Mouse (Mus musculus) stomach, embryonic 15.5 days (tissue): Measurements from ENCODE around the gene Cxcl17. TPM values are rescaled to one million over a fixed set of nuclear protein-coding genes. Genes with fewer than 3 reads are reported as not detected.
A peak's percentile ranks its signal among the peaks of the same experiment; 100 is the strongest.

ENCODE experiments used
- ATAC-seq: fragments of 200-750 bp; cut with Nextera tagmentation; 2 replicates; pipeline ENCODE4 v1.8.0; 2017; ENCODE audit warnings: low read depth, moderate number of reproducible peaks, moderate TSS enrichment; ENCODE audit not compliant: insufficient read depth, low FRiP score
- H3K27ac ChIP-seq: fragments of 300-500 bp; sonication (generic); 2 replicates; pipeline ENCODE4 v1.5.1; 2015; ENCODE audit warnings: mild to moderate bottlenecking, inconsistent platforms
- H3K27me3 ChIP-seq: fragments of 300-500 bp; sonication (generic); replicated peaks from 2 replicates; pipeline ENCODE4 v1.6.1; 2015; ENCODE audit warnings: inconsistent platforms
- H3K36me3 ChIP-seq: fragments of 300-500 bp; sonication (generic); 2 replicates; pipeline ENCODE4 v1.6.1; 2015; ENCODE audit warnings: inconsistent platforms
- H3K4me1 ChIP-seq: fragments of 300-500 bp; sonication (generic); 2 replicates; pipeline ENCODE4 v1.6.1; 2015; ENCODE audit warnings: inconsistent platforms
- H3K4me2 ChIP-seq: fragments of 300-500 bp; sonication (generic); 2 replicates; pipeline ENCODE4 v1.6.1; 2015; ENCODE audit warnings: mild to moderate bottlenecking, inconsistent platforms
- H3K4me3 ChIP-seq: fragments of 300-500 bp; sonication (generic); replicated peaks from 2 replicates; pipeline ENCODE4 v1.5.1; 2015; ENCODE audit warnings: inconsistent platforms
- H3K9ac ChIP-seq: fragments of 300-500 bp; sonication (generic); 2 replicates; pipeline ENCODE4 v1.6.1; 2015; ENCODE audit warnings: inconsistent platforms
- H3K9me3 ChIP-seq: fragments of 300-500 bp; sonication (generic); 2 replicates; pipeline ENCODE4 v1.6.1; 2016; ENCODE audit warnings: inconsistent platforms
- WGBS: fragments of 180-500 bp; shearing (Covaris S2); methylation state at CpG from one replicate; pipeline ENCODE4 v1.1.7; 2015; 5-methylcytosine and 5-hydroxymethylcytosine counted together
- polyA plus RNA-seq: library from polyadenylated mRNA; unstranded; fragments of >200 nt; fragmentation: Nextera tagmentation; extraction: Ambion mirVana; gene quantifications from 2 replicates; pipeline ENCODE4 v1.2.1, GENCODE M21; 2015

The Cxcl17 gene
- polyA plus RNA-seq, 1 experiment from 2014 or later = 0.42 TPM

- 87% methylated on average over 14 of the region's 14 CpGs for WGBS
- Histone ChIP-seq H3K4me1 (peaks cover 19% of the 10 kb centered on the region), H3K4me3 (peak overlapping the region; percentile 79; the same call in 1 of the 2 replicates), H3K4me2 (peak overlapping the region; percentile 80; the same call in 1 of the 2 replicates), H3K36me3 (no peaks in the 10 kb centered on the region), H3K27ac (peak overlapping the region; percentile 37; the same call in 1 of the 2 replicates), H3K9me3 (no peaks in the 10 kb centered on the region), H3K9ac (no peak overlapping the region), H3K27me3 (no peaks in the 10 kb centered on the region)
- ATAC-seq = no peak
These were observed 16.1 kb downstream of the Cxcl17 start for GRCm38 (mm10) chr7:25396621-25397020.

GRCm38 (mm10) chr7:25395558-25396521 lies 16.8 kb downstream of the Cxcl17 start:
- no peaks in the 10 kb centered on the region for H3K27me3 ChIP-seq
- no peaks in the 10 kb centered on the region for H3K36me3 ChIP-seq
- no peaks in the 10 kb centered on the region for H3K9me3 ChIP-seq
- peak overlapping the region; percentile 47 for H3K9ac ChIP-seq
- H3K4me1 ChIP-seq = peaks cover 24% of the 10 kb centered on the region
- peak overlapping the region; percentile 37 for H3K27ac ChIP-seq
- H3K4me3 ChIP-seq = peak overlapping the region; percentile 79
- WGBS = 5% methylated on average over 52 of the region's 52 CpGs
- peak; percentile 96 for ATAC-seq
- H3K4me2 ChIP-seq = peak overlapping the region; percentile 80

DNA sequence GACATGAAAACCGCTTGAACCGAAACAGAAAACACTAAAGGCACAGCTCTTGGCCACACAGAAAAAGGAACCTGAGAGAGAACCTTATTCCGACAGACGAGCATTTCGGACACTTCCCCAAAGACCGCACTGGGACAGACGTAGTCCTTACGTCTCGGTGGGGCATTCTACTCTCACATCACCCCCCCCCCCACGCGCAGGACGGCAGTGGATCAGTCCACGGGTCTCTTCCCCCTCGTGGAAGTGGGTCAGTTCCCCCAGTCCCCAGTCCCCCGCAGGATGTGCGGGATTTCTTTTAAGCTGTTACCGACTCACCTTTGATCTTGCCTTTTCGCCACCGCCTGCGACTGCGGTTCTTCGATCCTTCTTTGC lies 17.5 kb downstream of the Cxcl17 start:
- Histone ChIP-seq H3K27me3 (no peaks in the 10 kb centered on the region), H3K36me3 (no peaks in the 10 kb centered on the region), H3K4me3 (peak overlapping the region; percentile 79), H3K4me1 (peaks cover 30% of the 10 kb centered on the region), H3K27ac (peak overlapping the region; percentile 37), H3K4me2 (peak overlapping the region; percentile 80), H3K9me3 (no peaks in the 10 kb centered on the region), H3K9ac (peak overlapping the region; percentile 47)
- ATAC-seq = peak; percentile 13; the same call in 1 of the 2 replicates
- 0% methylated on average over 22 of the region's 22 CpGs for WGBS

DNA sequence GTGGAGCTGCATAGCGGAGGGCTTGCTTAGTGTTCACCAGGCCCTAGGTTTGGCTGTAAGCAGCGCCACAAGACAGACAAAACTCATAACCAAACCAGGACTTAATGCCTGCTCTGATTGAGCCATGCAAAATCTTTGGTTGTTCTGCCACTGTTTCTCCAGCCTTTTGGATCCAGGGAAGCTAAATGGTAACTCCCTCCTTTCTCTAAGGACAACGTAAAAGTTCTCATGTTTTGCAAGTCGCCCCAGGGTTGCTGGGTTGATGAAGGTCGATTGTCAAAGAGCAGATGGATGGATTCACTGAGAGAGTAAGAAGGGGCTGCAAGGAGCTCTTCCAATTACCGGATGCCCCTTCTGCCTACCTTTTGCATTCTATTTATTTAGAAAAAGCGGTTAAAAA lies 17.9 kb downstream of the Cxcl17 start:
- H3K4me1 ChIP-seq = peaks cover 35% of the 10 kb centered on the region
- peak overlapping the region; percentile 79 for H3K4me3 ChIP-seq
- H3K9me3 ChIP-seq = no peaks in the 10 kb centered on the region
- peak overlapping the region; percentile 47 for H3K9ac ChIP-seq
- no peak for ATAC-seq
- WGBS = 14% methylated on average over 7 of the region's 7 CpGs
- H3K4me2 ChIP-seq = peak overlapping the region; percentile 80
- H3K27ac ChIP-seq = no peak overlapping the region
- H3K27me3 ChIP-seq = no peaks in the 10 kb centered on the region
- H3K36me3 ChIP-seq = no peaks in the 10 kb centered on the region

DNA sequence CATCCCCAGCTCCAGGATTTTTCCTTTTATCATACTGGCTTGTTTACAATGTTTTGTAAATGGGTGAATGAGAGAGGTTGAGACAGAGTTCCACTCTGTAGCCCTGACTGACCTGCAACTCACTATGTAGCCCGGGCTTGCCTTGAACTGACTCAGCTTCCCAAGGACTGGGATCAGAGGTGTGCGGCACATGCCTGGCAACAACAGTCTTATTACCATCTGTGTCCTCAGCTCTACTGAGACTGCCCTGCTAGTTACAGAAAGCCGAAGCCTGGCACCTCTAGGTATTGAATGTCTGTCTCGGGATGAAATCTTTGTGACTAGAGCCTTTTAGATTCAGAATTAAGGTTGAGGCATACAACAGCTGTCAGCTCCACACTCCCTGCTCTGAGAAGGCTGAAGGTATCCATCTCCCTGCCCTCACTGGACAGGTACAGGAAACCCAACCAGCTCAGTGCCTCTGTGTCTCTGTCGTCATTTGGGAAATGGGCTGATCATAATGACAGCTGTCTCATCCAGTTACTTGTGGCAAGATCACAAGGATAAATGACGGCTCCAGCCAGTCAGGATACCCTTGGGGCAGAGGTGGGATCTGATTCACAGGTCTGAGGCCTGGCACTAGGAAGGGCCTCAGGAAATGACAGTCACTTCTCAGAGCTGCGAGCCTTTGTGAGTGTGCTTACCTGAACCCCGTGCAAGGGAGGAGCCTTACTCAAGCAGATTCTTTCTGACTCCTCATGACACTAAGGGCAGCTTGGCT lies 19.1 kb downstream of the Cxcl17 start:
- no peaks in the 10 kb centered on the region for H3K36me3 ChIP-seq
- H3K4me3 ChIP-seq = 0 out of 2 replicates have a peak overlapping the region, but pooled peaks have one; percentile 6
- no peak overlapping the region for H3K9ac ChIP-seq
- peaks cover 41% of the 10 kb centered on the region for H3K4me1 ChIP-seq
- no peak overlapping the region for H3K27ac ChIP-seq
- no peak for ATAC-seq
- no peaks in the 10 kb centered on the region for H3K9me3 ChIP-seq
- WGBS = 73% methylated on average over 8 of the region's 8 CpGs
- peak overlapping the region; percentile 80; the same call in 1 of the 2 replicates for H3K4me2 ChIP-seq
- no peaks in the 10 kb centered on the region for H3K27me3 ChIP-seq

- peaks cover 41% of the 10 kb centered on the region for H3K4me1 ChIP-seq
- no peaks in the 10 kb centered on the region for H3K9me3 ChIP-seq
- no peak overlapping the region for H3K4me3 ChIP-seq
- ATAC-seq = no peak
- no peak overlapping the region for H3K4me2 ChIP-seq
- WGBS = 64% methylated on average over 7 of the region's 7 CpGs
- H3K36me3 ChIP-seq = 0 out of 2 replicates have a peak, but pooled peaks cover 4% of the 10 kb centered on the region
- no peaks in the 10 kb centered on the region for H3K27me3 ChIP-seq
- no peak overlapping the region for H3K9ac ChIP-seq
- no peak overlapping the region for H3K27ac ChIP-seq
These were observed 19.8 kb downstream of the Cxcl17 start for GRCm38 (mm10) chr7:25392851-25393250.

GRCm38 (mm10) chr7:25391856-25392453 lies 20.7 kb downstream of the Cxcl17 start:
- H3K9me3 ChIP-seq = no peaks in the 10 kb centered on the region
- H3K27ac ChIP-seq = no peak overlapping the region
- 86% methylated on average over 2 of the region's 2 CpGs for WGBS
- 0 out of 2 replicates have a peak, but pooled peaks cover 7% of the 10 kb centered on the region for H3K36me3 ChIP-seq
- no peak overlapping the region for H3K4me2 ChIP-seq
- no peak overlapping the region for H3K9ac ChIP-seq
- no peak overlapping the region for H3K4me3 ChIP-seq
- no peaks in the 10 kb centered on the region for H3K27me3 ChIP-seq
- peaks cover 41% of the 10 kb centered on the region for H3K4me1 ChIP-seq
- no peak for ATAC-seq

- no peak for ATAC-seq
- WGBS = 33% methylated on average over 2 of the region's 2 CpGs
- H3K4me3 ChIP-seq = no peak overlapping the region
- H3K4me2 ChIP-seq = no peak overlapping the region
- H3K9me3 ChIP-seq = no peaks in the 10 kb centered on the region
- H3K36me3 ChIP-seq = 0 out of 2 replicates have a peak, but pooled peaks cover 8% of the 10 kb centered on the region
- no peaks in the 10 kb centered on the region for H3K27me3 ChIP-seq
- peaks cover 42% of the 10 kb centered on the region for H3K4me1 ChIP-seq
- no peak overlapping the region for H3K9ac ChIP-seq
- H3K27ac ChIP-seq = peak overlapping the region; percentile 27
These were observed 21.7 kb downstream of the Cxcl17 start for GRCm38 (mm10) chr7:25390986-25391385.

DNA sequence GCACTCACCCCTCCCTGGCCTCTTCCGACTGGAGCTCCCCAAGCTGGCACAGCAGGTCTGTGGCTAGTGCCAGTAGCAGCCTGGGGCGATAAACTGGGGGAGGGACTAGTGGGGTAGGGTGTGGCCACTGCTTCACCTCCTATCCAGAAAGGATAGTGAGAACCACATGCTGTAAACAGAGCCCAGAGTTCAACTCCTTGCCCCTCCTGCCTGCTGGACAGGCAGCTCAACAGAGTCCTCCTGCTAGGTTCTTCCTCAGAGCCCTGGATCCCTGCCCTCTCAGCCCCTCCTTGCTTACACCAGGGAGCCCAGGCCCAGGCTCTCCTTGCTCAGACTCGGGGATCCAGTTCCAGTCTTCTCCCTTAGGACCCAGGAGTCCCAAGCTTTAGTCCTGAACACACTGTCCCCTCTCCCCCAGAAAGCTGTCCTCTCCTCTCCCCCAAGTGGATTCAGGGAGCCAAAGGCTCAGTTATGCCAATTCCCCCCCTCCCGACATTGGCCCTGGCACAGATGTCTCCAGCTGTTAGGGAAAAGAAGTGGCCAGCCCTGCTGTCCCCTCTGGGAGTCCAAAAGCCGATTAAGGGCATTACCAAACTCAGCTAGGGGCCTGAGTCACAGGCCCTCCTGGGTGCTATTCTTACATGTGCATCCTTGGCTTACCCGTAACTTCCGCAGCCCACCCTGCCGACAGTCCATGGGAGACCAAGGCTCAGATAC lies 22.5 kb downstream of the Cxcl17 start:
- Histone ChIP-seq H3K36me3 (0 out of 2 replicates have a peak, but pooled peaks cover 10% of the 10 kb centered on the region), H3K4me2 (peak overlapping the region; percentile 6; the same call in 1 of the 2 replicates), H3K9ac (no peak overlapping the region), H3K4me3 (no peak overlapping the region), H3K4me1 (peaks cover 50% of the 10 kb centered on the region), H3K27me3 (no peaks in the 10 kb centered on the region), H3K9me3 (no peaks in the 10 kb centered on the region), H3K27ac (peak overlapping the region; percentile 46)
- 44% methylated on average over 8 of the region's 8 CpGs for WGBS
- ATAC-seq = peak; percentile 47; the same call in 1 of the 2 replicates

- no peak for ATAC-seq
- no peak overlapping the region for H3K27ac ChIP-seq
- no peaks in the 10 kb centered on the region for H3K9me3 ChIP-seq
- WGBS = 82% methylated on average over 7 of the region's 7 CpGs
- H3K4me2 ChIP-seq = no peak overlapping the region
- H3K36me3 ChIP-seq = peaks cover 20% of the 10 kb centered on the region
- H3K27me3 ChIP-seq = no peaks in the 10 kb centered on the region
- H3K4me1 ChIP-seq = peaks cover 43% of the 10 kb centered on the region
- no peak overlapping the region for H3K4me3 ChIP-seq
- H3K9ac ChIP-seq = no peak overlapping the region
These were observed 23.8 kb downstream of the Cxcl17 start for GRCm38 (mm10) chr7:25388916-25389315.
